Mouse (Mus musculus) stomach, embryonic 16.5 days (tissue): ENCODE measurements around the gene Dock1. TPM values are rescaled to one million over a fixed set of nuclear protein-coding genes. Genes with fewer than 3 reads are reported as not detected.
A peak's percentile ranks its signal among the peaks of the same experiment; 100 is the strongest.

ENCODE experiments used
- ATAC-seq: fragments of 200-750 bp; cut with Nextera tagmentation; 2 replicates; pipeline ENCODE4 v1.8.0; 2017; ENCODE audit warnings: moderate number of reproducible peaks, moderate TSS enrichment; ENCODE audit not compliant: insufficient read depth, low FRiP score
- H3K27ac ChIP-seq: fragments of 300-500 bp; sonication (generic); 2 replicates; pipeline ENCODE4 v1.5.1; 2014; ENCODE audit warnings: low read length
- H3K27me3 ChIP-seq: fragments of 300-500 bp; sonication (generic); 2 replicates; pipeline ENCODE4 v1.6.1; 2014; ENCODE audit warnings: low read length, control low read depth, mixed read lengths; ENCODE audit not compliant: control insufficient read depth, insufficient read depth
- H3K36me3 ChIP-seq: fragments of 300-500 bp; sonication (generic); 2 replicates; pipeline ENCODE4 v1.6.1; 2014; ENCODE audit warnings: low read length; ENCODE audit not compliant: control insufficient read depth, insufficient read depth
- H3K4me1 ChIP-seq: fragments of 300-500 bp; sonication (generic); 2 replicates; pipeline ENCODE4 v1.6.1; 2014; ENCODE audit warnings: low read length, control low read depth, mixed read lengths; ENCODE audit not compliant: control insufficient read depth, insufficient read depth
- H3K4me2 ChIP-seq: fragments of 300-500 bp; sonication (generic); 2 replicates; pipeline ENCODE4 v1.6.1; 2014; ENCODE audit warnings: low read depth, low read length, mixed read lengths
- H3K4me3 ChIP-seq: fragments of 300-500 bp; sonication (generic); replicated peaks from 2 replicates; pipeline ENCODE4 v1.5.1; 2014; ENCODE audit warnings: mild to moderate bottlenecking, low read length
- H3K9ac ChIP-seq: fragments of 300-500 bp; sonication (generic); 2 replicates; pipeline ENCODE4 v1.6.1; 2014; ENCODE audit warnings: low read length
- H3K9me3 ChIP-seq: fragments of 300-500 bp; sonication (generic); replicated peaks from 2 replicates; pipeline ENCODE4 v1.6.1; 2016; ENCODE audit warnings: low read length, control low read depth; ENCODE audit not compliant: control insufficient read depth
- WGBS: fragments of 180-500 bp; shearing (Covaris S2); extraction: QIAGEN DNeasy Blood & Tissue Kit; methylation state at CpG from one replicate; pipeline ENCODE4 v1.1.7; 2014; 5-methylcytosine and 5-hydroxymethylcytosine counted together
- polyA plus RNA-seq: library from polyadenylated mRNA; unstranded; fragments of >200 nt; fragmentation: Nextera tagmentation; extraction: Ambion mirVana; gene quantifications from 2 replicates; pipeline ENCODE4 v1.2.1, GENCODE M21; 2015

Gene Dock1
- polyA plus RNA-seq, 1 experiment from 2014 or later = 31.3 TPM

- Histone ChIP-seq H3K27ac (no peak within 1 kb of the TSS), H3K9me3 (no peaks in the 10 kb centered on the region), H3K4me2 (peak within 1 kb of the TSS; percentile 91), H3K36me3 (no peaks in the 10 kb centered on the region), H3K4me1 (peaks cover 17% of the 10 kb centered on the region), H3K9ac (peak within 1 kb of the TSS; percentile 68), H3K4me3 (peak within 1 kb of the TSS; percentile 52), H3K27me3 (peaks cover 8% of the 10 kb centered on the region; the same call in 1 of the 2 replicates)
- peak; percentile 82 for ATAC-seq
- 1% methylated on average over 57 of the region's 71 CpGs for WGBS
Observed at GRCm38 (mm10) chr7:134937927-134938609, 267.6 kb downstream of the Dock1 start, which contains the start of gene Fam196a. TSS of gene Fam196a (minus strand) at chr7:134938430.

- Histone ChIP-seq H3K9me3 (no peaks in the 10 kb centered on the region), H3K9ac (no peak overlapping the region), H3K36me3 (no peaks in the 10 kb centered on the region), H3K4me2 (no peak overlapping the region), H3K4me1 (peaks cover 10% of the 10 kb centered on the region), H3K27me3 (0 out of 2 replicates have a peak, but pooled peaks cover 1% of the 10 kb centered on the region), H3K4me3 (no peak overlapping the region), H3K27ac (no peak overlapping the region)
- WGBS = 92% methylated on average over 6 of the region's 6 CpGs
- ATAC-seq = no peak
Observed at GRCm38 (mm10) chr7:134941891-134942290, 271.4 kb downstream of the Dock1 start.

- H3K4me3 ChIP-seq = no peak overlapping the region
- ATAC-seq = no peak
- H3K9ac ChIP-seq = no peak overlapping the region
- H3K27me3 ChIP-seq = no peaks in the 10 kb centered on the region
- 72% methylated on average over 6 of the region's 6 CpGs for WGBS
- H3K4me1 ChIP-seq = peaks cover 4% of the 10 kb centered on the region; the same call in 1 of the 2 replicates
- H3K4me2 ChIP-seq = no peak overlapping the region
- no peak overlapping the region for H3K27ac ChIP-seq
- no peaks in the 10 kb centered on the region for H3K9me3 ChIP-seq
- no peaks in the 10 kb centered on the region for H3K36me3 ChIP-seq
Observed at GRCm38 (mm10) chr7:134943063-134943462, 272.6 kb downstream of the Dock1 start.

- ATAC-seq = no peak
- Histone ChIP-seq H3K27ac (no peak overlapping the region), H3K36me3 (no peaks in the 10 kb centered on the region), H3K27me3 (no peaks in the 10 kb centered on the region), H3K9me3 (no peaks in the 10 kb centered on the region), H3K9ac (no peak overlapping the region), H3K4me1 (peaks cover under 1% of the 10 kb centered on the region; the same call in 1 of the 2 replicates), H3K4me3 (no peak overlapping the region), H3K4me2 (no peak overlapping the region)
- WGBS = 85% methylated on average over 7 of the region's 7 CpGs
Observed at GRCm38 (mm10) chr7:134943701-134944100, 273.2 kb downstream of the Dock1 start.

- 84% methylated on average over 7 of the region's 7 CpGs for WGBS
- Histone ChIP-seq H3K9ac (no peak overlapping the region), H3K4me1 (no peaks in the 10 kb centered on the region), H3K36me3 (no peaks in the 10 kb centered on the region), H3K4me3 (no peak overlapping the region), H3K27ac (no peak overlapping the region), H3K27me3 (no peaks in the 10 kb centered on the region), H3K4me2 (no peak overlapping the region), H3K9me3 (no peaks in the 10 kb centered on the region)
- ATAC-seq = no peak
Observed at GRCm38 (mm10) chr7:134945925-134946716, 275.7 kb downstream of the Dock1 start.

GRCm38 (mm10) chr7:134959086-134959485, 288.6 kb downstream of the Dock1 start:
- H3K36me3 ChIP-seq = no peaks in the 10 kb centered on the region
- H3K27me3 ChIP-seq = no peaks in the 10 kb centered on the region
- no peak overlapping the region for H3K9ac ChIP-seq
- H3K4me1 ChIP-seq = no peaks in the 10 kb centered on the region
- no peak for ATAC-seq
- no peaks in the 10 kb centered on the region for H3K9me3 ChIP-seq
- no peak overlapping the region for H3K4me2 ChIP-seq
- H3K27ac ChIP-seq = no peak overlapping the region
- no peak overlapping the region for H3K4me3 ChIP-seq
- 86% methylated on average over 6 of the region's 6 CpGs for WGBS

- H3K9ac ChIP-seq = no peak overlapping the region
- no peak for ATAC-seq
- H3K36me3 ChIP-seq = no peaks in the 10 kb centered on the region
Observed at GRCm38 (mm10) chr7:134960871-134961270, 290.4 kb downstream of the Dock1 start.

GRCm38 (mm10) chr7:134961608-134962007, 291.2 kb downstream of the Dock1 start:
- 56% methylated on average over 2 of the region's 2 CpGs for WGBS
- no peaks in the 10 kb centered on the region for H3K27me3 ChIP-seq
- H3K4me1 ChIP-seq = no peaks in the 10 kb centered on the region
- H3K4me2 ChIP-seq = no peak overlapping the region
- no peak overlapping the region for H3K27ac ChIP-seq
- H3K9me3 ChIP-seq = no peaks in the 10 kb centered on the region
- H3K36me3 ChIP-seq = no peaks in the 10 kb centered on the region
- no peak overlapping the region for H3K4me3 ChIP-seq
- H3K9ac ChIP-seq = no peak overlapping the region
- no peak for ATAC-seq

More at GRCm38 (mm10) chr7:134960871-134961270, 290.4 kb downstream of the Dock1 start:
- no peaks in the 10 kb centered on the region for H3K27me3 ChIP-seq
- H3K9me3 ChIP-seq = no peaks in the 10 kb centered on the region
- H3K4me2 ChIP-seq = no peak overlapping the region
- H3K4me1 ChIP-seq = no peaks in the 10 kb centered on the region
- WGBS = 64% methylated on average over 4 of the region's 4 CpGs
- no peak overlapping the region for H3K27ac ChIP-seq
- H3K4me3 ChIP-seq = no peak overlapping the region

GRCm38 (mm10) chr7:134990244-134990643, 319.8 kb downstream of the Dock1 start:
- Histone ChIP-seq H3K4me1 (no peaks in the 10 kb centered on the region), H3K9me3 (no peaks in the 10 kb centered on the region), H3K36me3 (no peaks in the 10 kb centered on the region), H3K4me3 (no peak overlapping the region), H3K9ac (no peak overlapping the region), H3K27me3 (no peaks in the 10 kb centered on the region), H3K27ac (no peak overlapping the region), H3K4me2 (no peak overlapping the region)
- ATAC-seq = no peak
- WGBS = 92% methylated on average over 3 of the region's 3 CpGs
